1 mouse cellular context compared by ENCODE assay signal in the genomic region with DNA sequence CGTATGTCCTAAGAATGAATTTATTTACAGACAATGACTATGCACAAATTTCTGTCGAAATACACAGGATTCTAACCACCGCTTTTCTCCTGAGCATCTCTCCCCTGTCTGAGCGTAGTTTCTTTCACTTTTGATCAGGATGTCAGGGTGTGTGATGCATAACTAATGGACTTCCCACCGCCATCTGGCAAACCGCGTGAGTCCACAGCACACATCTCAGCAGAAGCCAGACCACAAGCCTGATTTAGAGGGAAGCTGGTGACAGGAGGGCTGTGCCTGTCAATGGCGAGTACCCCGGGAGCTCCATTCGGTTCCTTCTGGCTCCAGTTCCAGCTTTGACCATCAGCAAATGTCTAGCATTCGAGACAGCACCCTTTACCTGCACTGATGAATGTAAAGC.
TF ChIP-seq lines count a peak whose summit lies in the region.

No protein-coding gene starts in this region.

TF ChIP-seq in CH12.LX, 34 proteins besides CTCF, POLR2A, EP300 and RAD21 (continued from another document):
- TF ChIP-seq KAT2A (IDR thresholded peaks at IDR 0.05; ENCODE audit: insufficient replicate concordance, low read length) (no peak), E2F4 (IDR thresholded peaks at IDR 0.05; ENCODE audit: insufficient replicate concordance, low read depth, low read length) (0 out of 2 replicates have a peak, but pooled peaks have one; percentile 44), ETS1 (conservative IDR thresholded peaks at IDR 0.05; ENCODE audit: low read depth, low read length) (peak; percentile 98), ELF1 (IDR thresholded peaks at IDR 0.05; ENCODE audit: low read depth, low read length) (peak; percentile 45; the same call in 1 of the 2 replicates), SIN3A (IDR thresholded peaks at IDR 0.05; ENCODE audit: low read length) (peak; percentile 92), IRF4 (IDR thresholded peaks at IDR 0.05; ENCODE audit: low read depth, low read length) (peak; percentile 88), MXI1 (IDR thresholded peaks at IDR 0.05; ENCODE audit: low read depth, low read length) (peak; percentile 85)
